Mouse (Mus musculus) myocyte (in vitro differentiated cells): Measurements from ENCODE around the gene Twnk. TPM values are rescaled to one million over a fixed set of nuclear protein-coding genes. Genes with fewer than 3 reads are reported as not detected.

Experiments used
- H3K27me3 ChIP-seq: one replicate; pipeline ENCODE4 v1.6.1; 2011; ENCODE audit not compliant: control insufficient read depth, insufficient read depth, insufficient read length
- H3K36me3 ChIP-seq: one replicate; pipeline ENCODE4 v1.6.1; 2011; ENCODE audit not compliant: control insufficient read depth, insufficient read depth
- H3K4me2 ChIP-seq: one replicate; pipeline ENCODE4 v1.6.1; 2011; ENCODE audit warnings: low read depth, control low read depth
- H3K4me3 ChIP-seq: one replicate; pipeline ENCODE4 v1.5.1; 2011; ENCODE audit warnings: mild to moderate bottlenecking, control low read depth, moderate library complexity
- H3K79me2 ChIP-seq: one replicate; pipeline ENCODE4 v1.6.1; 2011; ENCODE audit not compliant: control insufficient read depth, insufficient read depth
- H3ac ChIP-seq: one replicate; pipeline ENCODE4 v1.6.1; 2011; ENCODE audit not compliant: control insufficient read depth, insufficient read length
- CEBPB ChIP-seq: IDR thresholded peaks from 2 replicates; pipeline ENCODE4 v1.6.1; 2011; ENCODE audit warnings: mild to moderate bottlenecking, moderate library complexity; ENCODE audit not compliant: poor library complexity, insufficient read depth, severe bottlenecking
- E2F4 ChIP-seq: IDR thresholded peaks from one replicate; pipeline ENCODE4 v1.6.1; 2011; ENCODE audit warnings: mild to moderate bottlenecking, control low read depth, moderate library complexity; ENCODE audit not compliant: insufficient read depth
- MAX ChIP-seq: IDR thresholded peaks from one replicate; pipeline ENCODE4 v1.6.1; 2011; ENCODE audit warnings: low read depth, mild to moderate bottlenecking, control low read depth
- MYOD1 ChIP-seq, 3 experiments: IDR thresholded peaks; one replicate each; pipeline ENCODE4 v1.6.1; 2011; ENCODE audit warnings: control low read depth in 2 of 3, low read depth in 2 of 3, mild to moderate bottlenecking in 2 of 3, moderate library complexity in 1 of 3; ENCODE audit not compliant: insufficient read length in 2 of 3, control insufficient read depth in 1 of 3
- MYOG ChIP-seq, 3 experiments: IDR thresholded peaks; one replicate each; pipeline ENCODE4 v1.6.1; 2011; ENCODE audit warnings: control low read depth in 2 of 3, low read depth in 2 of 3, mild to moderate bottlenecking in 2 of 3; ENCODE audit not compliant: insufficient read length in 2 of 3, control insufficient read depth in 1 of 3, insufficient read depth in 1 of 3
- POLR2A ChIP-seq: IDR thresholded peaks from one replicate; pipeline ENCODE4 v1.6.1; 2011; ENCODE audit warnings: low read depth, mild to moderate bottlenecking, control low read depth, moderate library complexity; ENCODE audit not compliant: insufficient read length
- POLR2AphosphoS2 ChIP-seq: IDR thresholded peaks from one replicate; pipeline ENCODE4 v1.6.1; 2011; ENCODE audit warnings: low read depth, control low read depth; ENCODE audit not compliant: insufficient read length
- REST ChIP-seq: IDR thresholded peaks from one replicate; pipeline ENCODE4 v1.6.1; 2011; ENCODE audit warnings: mild to moderate bottlenecking, control low read depth, moderate library complexity; ENCODE audit not compliant: insufficient read depth, insufficient read length
- SRF ChIP-seq: IDR thresholded peaks from one replicate; pipeline ENCODE4 v1.6.1; 2011; ENCODE audit warnings: low read depth; ENCODE audit not compliant: control insufficient read depth, insufficient read length
- TCF12 ChIP-seq: IDR thresholded peaks from one replicate; pipeline ENCODE4 v1.6.1; 2011; ENCODE audit warnings: mild to moderate bottlenecking, control low read depth; ENCODE audit not compliant: poor library complexity, insufficient read depth, severe bottlenecking
- TCF3 ChIP-seq: IDR thresholded peaks from one replicate; pipeline ENCODE4 v1.6.1; 2011; ENCODE audit warnings: low read depth, control low read depth; ENCODE audit not compliant: insufficient read length
- USF1 ChIP-seq: IDR thresholded peaks from one replicate; pipeline ENCODE4 v1.6.1; 2011; ENCODE audit warnings: low read depth, mild to moderate bottlenecking, control low read depth, moderate library complexity
- polyA plus RNA-seq: library from polyadenylated mRNA; unstranded; fragments of >200 nt; fragmentation: generic; extraction: Trizol; gene quantifications from one replicate; pipeline ENCODE4 v1.2.1, GENCODE M21; 2012; ENCODE audit warnings: missing spikeins

Gene Twnk
- polyA plus RNA-seq, 1 experiment = 13.5 TPM

- H3K4me3 ChIP-seq = peak overlapping the region; percentile 47
- no peaks in the 10 kb centered on the region for H3K27me3 ChIP-seq
Observed at GRCm38 (mm10) chr19:45056908-45057698, 51.6 kb downstream of the Twnk start.

GRCm38 (mm10) chr19:45057724-45058112 is 52.3 kb downstream of the Twnk start:
- peak overlapping the region; percentile 47 for H3K4me3 ChIP-seq
- H3K27me3 ChIP-seq = no peaks in the 10 kb centered on the region
- peaks cover under 1% of the 10 kb centered on the region for H3K36me3 ChIP-seq
- TF ChIP-seq TCF3 = no peak
- no peak for TF ChIP-seq POLR2AphosphoS2
- no peak for TF ChIP-seq CEBPB
- TF ChIP-seq SRF = no peak
- no peak for TF ChIP-seq MYOD1 (IDR thresholded peaks at IDR 0.05; ENCODE audit: control insufficient read depth in 1 of 3, insufficient read length in 2 of 3, low read depth in 2 of 3)
- TF ChIP-seq MAX = no peak
- no peak for TF ChIP-seq MYOG (IDR thresholded peaks at IDR 0.05; ENCODE audit: control insufficient read depth in 1 of 3, insufficient read depth in 1 of 3, insufficient read length in 2 of 3, low read depth in 2 of 3)
- TF ChIP-seq USF1 = no peak
- TF ChIP-seq POLR2A = no peak
- TF ChIP-seq TCF12 = no peak
- no peak for TF ChIP-seq E2F4
- no peaks in the 10 kb centered on the region for H3K79me2 ChIP-seq
- peak overlapping the region; percentile 80 for H3K4me2 ChIP-seq
- H3ac ChIP-seq = no peak overlapping the region

More at GRCm38 (mm10) chr19:45056908-45057698, 51.6 kb downstream of the Twnk start:
- H3K36me3 ChIP-seq = peaks cover 6% of the 10 kb centered on the region
- TF ChIP-seq MYOG (IDR thresholded peaks at IDR 0.05; ENCODE audit: control insufficient read depth in 1 of 3, insufficient read depth in 1 of 3, insufficient read length in 2 of 3, low read depth in 2 of 3) (peak in 2 of 3 experiments; percentile 37 to 41), TCF3 (no peak), TCF12 (no peak), SRF (no peak), CEBPB (no peak), POLR2AphosphoS2 (peak; percentile 81), E2F4 (no peak), USF1 (no peak), POLR2A (peak; percentile 18), MAX (no peak), REST (no peak), MYOD1 (IDR thresholded peaks at IDR 0.05; ENCODE audit: control insufficient read depth in 1 of 3, insufficient read length in 2 of 3, low read depth in 2 of 3) (peak in 1 of 3 experiments; percentile 40)
- no peaks in the 10 kb centered on the region for H3K79me2 ChIP-seq
- no peak overlapping the region for H3ac ChIP-seq
- peak overlapping the region; percentile 80 for H3K4me2 ChIP-seq

GRCm38 (mm10) chr19:45058113-45058839 is 52.8 kb downstream of the Twnk start:
- H3ac ChIP-seq = peak overlapping the region; percentile 22
- no peaks in the 10 kb centered on the region for H3K27me3 ChIP-seq
- H3K79me2 ChIP-seq = no peaks in the 10 kb centered on the region
- no peaks in the 10 kb centered on the region for H3K36me3 ChIP-seq
- TF ChIP-seq MYOG (IDR thresholded peaks at IDR 0.05; ENCODE audit: control insufficient read depth in 1 of 3, insufficient read depth in 1 of 3, insufficient read length in 2 of 3, low read depth in 2 of 3) = no peak
- no peak for TF ChIP-seq MAX
- no peak for TF ChIP-seq MYOD1 (IDR thresholded peaks at IDR 0.05; ENCODE audit: control insufficient read depth in 1 of 3, insufficient read length in 2 of 3, low read depth in 2 of 3)
- TF ChIP-seq SRF = no peak
- TF ChIP-seq USF1 = no peak
- TF ChIP-seq TCF12 = no peak
- no peak for TF ChIP-seq CEBPB
- no peak for TF ChIP-seq REST
- TF ChIP-seq E2F4 = no peak
- TF ChIP-seq POLR2AphosphoS2 = peak; percentile 46
- TF ChIP-seq TCF3 = no peak
- TF ChIP-seq POLR2A = peak; percentile 49
- H3K4me3 ChIP-seq = peak overlapping the region; percentile 47
- H3K4me2 ChIP-seq = peak overlapping the region; percentile 80

GRCm38 (mm10) chr19:45058841-45059240 is 53.4 kb downstream of the Twnk start:
- no peaks in the 10 kb centered on the region for H3K27me3 ChIP-seq
- H3K36me3 ChIP-seq = no peaks in the 10 kb centered on the region
- H3ac ChIP-seq = peak overlapping the region; percentile 22
- H3K79me2 ChIP-seq = no peaks in the 10 kb centered on the region
- H3K4me3 ChIP-seq = peak overlapping the region; percentile 47
- peak overlapping the region; percentile 80 for H3K4me2 ChIP-seq
- TF ChIP-seq TCF3 (no peak), SRF (no peak), POLR2A (no peak), E2F4 (no peak), MYOG (IDR thresholded peaks at IDR 0.05; ENCODE audit: control insufficient read depth in 1 of 3, insufficient read depth in 1 of 3, insufficient read length in 2 of 3, low read depth in 2 of 3) (no peak), TCF12 (no peak), POLR2AphosphoS2 (no peak), MAX (no peak), REST (no peak), CEBPB (no peak), USF1 (no peak), MYOD1 (IDR thresholded peaks at IDR 0.05; ENCODE audit: control insufficient read depth in 1 of 3, insufficient read length in 2 of 3, low read depth in 2 of 3) (no peak)

Other genes with a start within 250 kb of the Twnk start
- not detected for gene Pax2, start 249.6 kb upstream of the Twnk start, polyA plus RNA-seq
- 6.6 TPM for gene Slf2, start 74.5 kb upstream of the Twnk start, polyA plus RNA-seq
- gene Sema4g, start 16.6 kb upstream of the Twnk start, polyA plus RNA-seq = 0.43 TPM
- gene Mrpl43, start 779 bp downstream of the Twnk start, polyA plus RNA-seq = 81.3 TPM
- 66.1 TPM for gene Lzts2, start 8.8 kb downstream of the Twnk start, polyA plus RNA-seq
- 5.0 TPM for gene Pdzd7, start 40.1 kb downstream of the Twnk start, polyA plus RNA-seq
- gene Sfxn3, start 41.8 kb downstream of the Twnk start, polyA plus RNA-seq = 43.4 TPM
- 1.4 TPM for gene Kazald1, start 69.6 kb downstream of the Twnk start, polyA plus RNA-seq
- gene Tlx1, start 145.0 kb downstream of the Twnk start, polyA plus RNA-seq = not detected
- gene Lbx1, start 230.1 kb downstream of the Twnk start, polyA plus RNA-seq = 0.22 TPM